Mouse (Mus musculus) heart, adult 8-10 months (tissue): ENCODE measurements around the gene Prkag1. TPM values are rescaled to one million over a fixed set of nuclear protein-coding genes. Genes with fewer than 3 reads are reported as not detected.
A peak's percentile ranks its signal among the peaks of the same experiment; 100 is the strongest.

ENCODE experiments used
- DNase-seq: peaks from one replicate; pipeline ENCODE4 v3.0.0; 2022; ENCODE audit warnings: low spot score
- total RNA-seq, 4 experiments: library from RNA; stranded (reverse); gene quantifications; 2 replicates each; pipeline ENCODE4 v1.2.4; 2022

The Prkag1 gene
- total RNA-seq, result 100 to 1,000 TPM in 2 of 4 experiments, 10 to 100 TPM in 2; 96.7 to 129 (median 109) TPM

- peak; percentile 96 for DNase-seq
These were observed at the start of gene Prkag1 for GRCm38 (mm10) chr15:98830736-98831683. Gene Prkag1, minus strand, starts transcription at chr15:98831521.

DNA sequence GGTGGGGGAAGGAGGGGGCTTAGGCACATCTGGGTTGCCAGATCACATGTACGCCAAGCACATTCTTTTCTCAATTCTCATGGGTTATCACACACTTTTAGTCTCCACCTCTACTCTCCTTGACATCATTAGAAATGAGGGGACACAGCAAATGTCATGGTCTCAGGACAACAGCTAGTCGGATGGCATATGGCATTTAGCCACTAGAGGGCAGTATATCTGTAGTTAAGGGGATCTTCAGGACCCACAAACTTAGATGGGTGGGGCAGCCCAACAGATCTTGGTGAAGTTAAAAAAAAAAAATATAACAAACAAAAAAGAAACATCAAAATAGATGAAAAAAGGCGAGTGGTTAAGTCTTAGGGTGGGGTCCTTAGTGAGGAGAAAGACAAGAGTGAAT lies 46.0 kb upstream of the Prkag1 start:
- peak; percentile 88 for DNase-seq

DNA sequence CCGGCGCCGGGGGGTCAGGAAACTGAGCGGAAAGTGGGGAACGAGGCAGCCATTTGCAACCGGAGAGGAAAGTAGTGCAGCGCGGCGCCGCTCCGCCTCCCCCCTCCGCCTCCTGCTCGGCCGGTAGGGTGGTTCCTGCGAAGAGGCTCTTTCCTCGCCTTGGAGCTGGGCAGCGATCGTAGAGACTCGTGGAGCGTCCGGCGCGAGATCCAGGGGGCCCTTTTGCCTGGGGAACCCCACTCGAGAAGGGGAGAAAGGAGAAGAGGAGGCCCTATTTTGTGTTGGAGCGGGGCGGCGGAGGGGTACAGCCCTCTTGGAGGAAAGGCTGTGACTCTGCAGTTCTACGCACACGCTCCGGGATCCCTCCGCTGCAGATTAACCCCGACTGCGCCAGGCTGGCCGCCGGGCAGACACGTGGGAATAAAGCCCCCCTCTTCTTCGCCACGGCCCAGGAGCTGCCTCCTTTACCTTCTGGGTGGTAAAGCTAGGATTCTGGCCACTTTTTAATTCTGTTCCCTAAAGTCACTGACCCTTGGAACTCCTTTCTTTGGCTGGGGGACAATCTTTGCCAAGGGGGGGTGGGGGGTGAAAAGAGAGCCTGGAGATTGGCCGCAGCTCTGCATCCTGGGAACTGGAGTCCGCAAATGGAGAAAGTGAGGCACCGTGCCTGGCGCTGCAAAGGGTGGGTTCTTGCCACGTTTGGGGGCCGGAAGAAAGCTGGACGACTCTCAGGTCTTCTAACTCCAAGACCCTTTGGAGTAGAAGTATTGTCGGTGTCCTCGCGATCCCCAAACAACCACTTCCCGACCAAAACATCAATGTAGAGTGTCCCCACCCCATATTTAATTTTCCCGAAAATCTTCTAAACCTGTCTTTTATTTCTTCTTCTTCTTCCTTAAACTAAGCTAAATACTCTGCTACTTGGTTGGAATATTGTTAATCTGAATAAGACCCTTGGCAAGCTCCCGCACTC lies 40.9 kb upstream of the Prkag1 start:
- DNase-seq, result peak; percentile 92

DNA sequence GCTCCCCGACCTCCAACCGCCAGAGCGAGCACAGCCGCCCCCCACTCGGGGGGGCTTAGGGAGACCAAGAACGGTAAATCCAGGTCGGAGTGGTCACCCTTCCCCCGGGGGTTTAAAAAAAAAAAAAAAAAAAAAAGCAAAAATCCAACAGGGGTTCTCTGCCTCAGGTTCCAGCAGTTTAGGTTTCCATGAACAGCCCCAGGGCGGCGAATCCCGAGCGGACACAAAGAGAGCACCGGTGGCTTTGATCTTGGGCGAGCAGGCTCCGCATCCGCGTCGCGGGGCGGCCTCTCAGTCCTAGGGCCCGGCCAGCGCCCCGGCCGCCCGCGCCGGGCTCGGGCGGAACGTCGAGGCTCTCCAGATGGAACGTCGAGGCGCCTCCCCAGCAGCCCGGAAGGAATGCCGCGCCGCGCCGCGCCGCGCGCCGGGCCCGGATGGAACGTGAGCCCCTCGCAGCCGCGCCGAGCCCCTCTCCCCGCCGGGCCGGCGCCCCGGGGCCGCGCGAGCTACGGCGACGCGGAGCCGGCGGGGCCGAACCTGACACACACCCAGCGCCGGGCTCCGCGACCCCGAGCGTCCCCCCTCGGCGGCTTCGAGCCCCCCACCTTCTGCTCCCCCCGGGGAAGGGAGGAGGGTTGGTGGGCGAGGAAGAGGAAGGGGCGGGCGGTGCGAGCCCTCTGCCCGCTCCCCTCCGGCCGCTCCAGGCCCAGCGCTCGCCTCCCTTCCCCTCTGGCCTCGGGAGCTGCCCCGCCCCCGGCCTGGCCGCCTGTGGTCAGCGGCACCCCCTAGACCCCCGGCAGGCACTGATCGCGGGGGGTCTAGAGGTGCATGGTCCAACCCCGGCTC lies 40.0 kb upstream of the Prkag1 start, which contains the start of gene Kmt2d:
Gene Kmt2d, minus strand, starts transcription at position 135 of the 846 bp plus-strand sequence.
- DNase-seq, result no peak

DNA sequence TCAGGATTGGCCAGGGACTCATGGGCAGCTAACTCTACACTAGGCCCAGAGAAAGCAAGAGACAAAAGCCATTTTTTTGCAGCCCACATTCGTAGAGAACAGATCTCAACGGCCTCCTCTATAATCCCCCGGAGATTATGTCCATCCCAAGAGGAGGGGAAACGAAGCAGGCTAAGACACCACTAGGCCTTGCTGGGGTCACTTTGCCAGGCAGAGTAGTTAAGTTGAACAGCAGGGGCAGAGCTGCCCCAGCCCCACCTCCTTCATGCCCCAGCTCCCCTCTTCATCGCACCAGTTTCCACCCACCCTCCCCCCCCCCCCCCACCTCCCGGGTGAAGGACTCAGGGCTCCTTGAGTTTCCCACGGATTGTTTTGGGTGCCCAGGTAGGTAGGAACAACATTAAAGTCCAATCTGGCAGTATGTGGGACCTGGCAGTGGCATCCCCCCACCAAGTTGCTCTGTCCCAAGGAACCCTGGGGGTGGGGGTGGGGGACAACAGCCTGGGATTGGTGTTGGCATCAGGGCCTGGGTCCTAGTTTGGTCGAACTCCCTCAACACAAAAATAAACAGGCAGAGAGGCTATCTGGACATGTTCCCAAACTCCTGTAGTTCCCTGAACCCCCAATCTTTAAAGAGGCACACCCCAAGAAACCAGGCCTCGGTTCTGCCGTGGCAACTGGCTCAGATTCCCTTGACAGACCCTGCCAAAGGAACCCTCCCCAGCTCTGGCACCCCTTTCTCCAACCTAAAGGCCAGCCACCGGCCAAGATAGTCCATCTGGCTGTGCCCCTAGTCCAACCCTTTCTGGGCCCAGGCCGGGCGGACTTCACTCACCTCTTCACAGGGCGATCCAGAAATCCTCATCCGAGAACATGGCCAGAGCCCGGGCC lies 39.1 kb upstream of the Prkag1 start:
- DNase-seq, result no peak

GRCm38 (mm10) chr15:98869342-98870178 lies 38.2 kb upstream of the Prkag1 start:
- DNase-seq, result no peak

DNA sequence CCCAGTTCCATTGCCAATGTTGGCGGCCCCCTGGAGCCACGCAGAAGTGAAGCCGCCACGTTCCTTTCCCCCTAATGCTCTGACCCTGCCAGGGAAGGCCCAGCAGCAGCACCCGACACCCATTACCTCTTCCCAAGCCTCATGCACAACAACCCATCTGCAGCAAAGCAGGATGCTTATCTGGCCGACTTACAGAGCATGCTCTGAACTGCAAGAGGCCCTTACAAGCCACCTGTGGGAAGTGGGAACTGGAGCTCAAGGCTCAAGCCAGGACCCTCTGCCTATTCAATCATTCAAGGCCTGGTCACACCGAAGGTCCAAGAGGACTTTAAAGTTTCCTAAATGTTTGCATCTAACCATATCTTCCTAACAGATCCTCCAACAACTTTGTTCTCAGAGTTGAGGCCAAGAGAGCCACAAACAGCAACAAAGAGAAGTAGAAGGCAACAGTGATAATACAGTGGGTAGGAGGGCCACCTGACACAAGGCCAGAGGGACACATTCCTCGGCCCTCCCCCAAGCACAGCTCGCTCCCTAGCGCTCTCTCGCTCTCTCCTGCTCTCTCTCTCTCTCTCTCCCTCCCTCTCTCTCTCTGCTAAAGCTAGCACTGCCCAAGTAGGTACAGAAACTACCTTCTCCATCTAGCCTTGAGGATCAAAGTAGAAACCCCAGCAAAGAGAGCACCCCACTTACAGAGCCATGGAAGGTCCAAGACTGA lies 37.2 kb upstream of the Prkag1 start:
- DNase-seq, result no peak

DNA sequence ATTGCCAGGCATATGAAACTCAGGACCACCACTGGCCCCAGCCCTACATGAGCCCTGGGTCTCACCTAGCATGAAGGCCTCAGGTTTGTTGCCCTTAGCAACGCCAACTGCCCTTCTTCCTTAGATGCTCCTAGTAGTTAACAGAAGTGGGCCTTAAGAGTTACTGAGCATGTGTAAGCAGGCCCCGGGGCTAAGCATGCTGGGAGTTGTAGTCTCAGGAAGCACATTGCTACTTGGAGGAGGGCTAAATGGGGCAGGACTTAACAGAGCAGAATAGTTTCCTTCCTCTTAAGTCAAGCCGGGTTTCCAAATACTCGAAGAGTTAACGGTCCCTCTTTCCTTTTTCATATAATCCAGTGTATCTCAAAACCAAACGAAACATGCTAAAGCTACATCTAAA lies 36.0 kb upstream of the Prkag1 start:
- peak; percentile 82 for DNase-seq

DNA sequence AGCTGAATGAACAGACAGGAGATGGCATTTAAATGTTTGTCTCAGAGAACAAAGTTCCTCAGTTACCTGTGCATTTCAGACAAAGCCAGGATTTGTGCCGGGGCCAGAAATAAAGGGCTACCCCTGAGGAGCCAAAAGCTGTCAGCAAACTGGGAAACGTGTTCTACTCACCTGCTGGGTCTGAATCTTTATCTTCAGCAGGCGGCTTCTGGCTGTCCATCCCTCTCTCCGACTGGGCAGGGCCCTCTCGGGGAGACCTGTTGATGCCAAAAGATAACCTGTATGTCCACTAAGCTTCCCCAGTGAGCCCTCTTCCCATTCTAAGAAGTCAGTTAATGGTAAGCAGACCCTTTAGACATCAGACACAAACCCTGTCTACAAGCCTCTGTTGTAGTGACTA lies 35.2 kb upstream of the Prkag1 start:
- no peak for DNase-seq

DNA sequence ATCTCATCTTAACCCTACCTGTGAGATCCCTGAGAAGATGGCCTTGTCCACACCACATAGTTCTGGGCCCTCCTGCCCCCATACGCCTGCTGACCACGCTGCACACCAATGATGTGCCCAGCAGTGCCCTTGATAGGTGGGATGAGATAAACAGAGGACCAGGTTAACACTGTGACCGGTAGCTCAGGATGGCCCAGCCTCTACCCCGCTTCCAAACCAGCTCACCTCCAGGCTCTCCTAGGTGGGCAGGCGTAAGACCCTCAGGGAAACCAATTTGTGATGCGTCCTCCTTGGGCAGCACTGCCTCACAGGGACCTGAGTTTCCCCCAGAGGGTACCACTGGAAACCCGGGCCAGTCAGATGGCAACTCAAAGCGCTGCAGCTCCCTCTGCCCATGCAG lies 34.5 kb upstream of the Prkag1 start:
- DNase-seq, result no peak

DNA sequence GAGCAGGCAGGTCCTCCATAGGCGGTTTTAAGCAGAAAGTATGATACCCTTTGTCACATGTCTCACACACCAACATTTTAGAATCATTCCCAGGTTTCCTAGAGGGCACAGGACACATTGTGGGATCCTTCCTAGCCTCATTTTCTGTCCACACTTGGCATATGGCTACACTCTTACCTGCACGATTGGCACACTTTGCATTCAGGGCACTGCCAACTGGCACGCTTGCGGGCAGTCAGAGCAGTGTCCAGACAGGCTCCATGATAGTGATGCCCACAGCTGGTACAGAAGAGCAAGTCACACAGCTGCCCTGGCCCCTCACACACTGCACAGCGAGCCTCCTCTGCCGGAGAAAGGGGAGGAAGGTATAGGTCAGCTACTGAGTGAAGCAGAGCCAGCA lies 33.6 kb upstream of the Prkag1 start:
- DNase-seq, result no peak

- no peak for DNase-seq
These were observed 32.2 kb upstream of the Prkag1 start for GRCm38 (mm10) chr15:98863451-98863958.

DNA sequence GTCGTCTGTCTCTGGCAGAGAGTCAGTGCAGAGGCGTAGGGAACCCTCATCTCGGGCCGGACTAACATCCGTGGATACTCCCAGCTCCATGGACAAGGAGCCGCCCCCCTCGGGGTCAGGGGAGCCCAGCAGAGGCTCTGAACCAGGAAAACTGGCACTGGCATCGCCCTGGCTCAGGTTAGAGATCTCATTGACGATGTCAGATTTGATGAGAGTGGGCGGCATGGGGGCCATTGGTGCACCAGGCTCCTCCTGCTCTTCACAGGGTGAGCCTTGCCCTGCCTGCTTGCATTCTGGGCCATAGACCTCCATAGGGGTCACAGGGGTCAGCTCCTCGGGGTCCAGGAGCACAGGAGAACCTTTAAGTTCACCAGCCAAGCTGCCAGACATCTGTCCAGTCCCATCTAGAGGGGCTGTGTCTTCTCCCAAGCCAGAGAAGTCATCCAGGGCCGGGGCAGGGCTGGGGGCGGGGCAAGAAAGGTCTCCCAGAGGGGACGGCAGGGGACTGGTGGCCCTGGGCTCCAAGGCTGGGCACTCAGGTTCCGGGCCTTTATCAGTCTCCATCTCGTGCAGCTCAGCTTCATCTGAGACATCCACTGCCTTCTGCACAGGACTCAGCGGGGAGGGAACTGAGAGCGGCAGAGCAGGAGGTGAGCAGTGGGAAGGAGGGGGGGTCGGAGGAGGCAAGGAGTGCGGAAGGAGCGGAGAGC lies 30.5 kb upstream of the Prkag1 start:
- no peak for DNase-seq

DNA sequence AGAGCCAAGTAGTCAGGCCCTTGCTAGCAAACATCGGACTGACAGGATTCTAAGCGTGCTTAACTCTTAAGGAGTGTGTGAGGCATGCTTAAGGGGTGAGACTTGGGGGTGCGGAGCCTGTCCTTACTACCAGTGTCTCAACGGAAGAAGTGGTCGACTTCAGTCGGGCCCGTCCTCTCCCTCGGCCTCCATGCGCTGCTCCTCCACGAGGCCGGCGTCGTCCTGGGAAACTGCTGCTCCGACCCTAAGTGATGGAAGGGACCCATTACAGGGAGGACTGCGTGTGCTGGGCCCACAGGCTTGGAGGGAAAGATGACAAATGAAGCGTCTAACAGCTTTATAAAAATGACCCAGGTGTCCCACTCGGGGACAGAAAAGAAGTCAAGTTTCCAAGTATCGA lies 29.6 kb upstream of the Prkag1 start:
- DNase-seq, result no peak

DNA sequence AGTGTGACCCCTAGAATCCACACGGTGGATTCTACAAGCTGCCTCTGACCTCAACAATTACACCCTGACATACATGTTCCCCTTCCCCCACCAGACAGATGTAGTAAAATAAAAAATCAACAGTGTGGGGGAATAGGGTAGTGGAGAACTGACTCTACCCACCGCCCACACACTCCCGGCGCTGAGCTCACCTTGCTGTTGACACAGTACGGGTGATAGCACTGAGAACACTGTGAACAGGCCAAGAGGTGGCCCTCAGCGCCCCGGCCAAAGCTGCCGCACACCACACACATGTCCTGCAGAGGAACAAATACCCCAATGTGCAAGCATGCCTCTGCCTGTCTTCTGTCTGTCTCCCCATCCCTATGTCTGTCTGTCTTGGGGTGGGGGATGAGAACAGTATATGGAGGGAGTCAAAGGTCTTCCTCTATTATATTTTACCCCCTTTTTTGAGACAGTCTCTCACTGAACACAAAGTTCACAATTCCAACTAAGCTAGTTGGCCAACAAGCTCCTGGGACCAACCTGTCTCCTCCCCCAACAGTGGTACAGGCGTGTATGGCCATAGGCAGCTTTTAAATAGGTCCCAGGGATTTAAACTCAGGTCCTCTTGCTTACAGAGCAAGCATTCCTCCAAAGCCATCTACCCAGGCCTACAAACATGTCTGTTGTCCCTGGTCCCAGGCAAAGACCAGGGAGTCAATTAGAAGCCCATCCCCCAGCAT lies 28.2 kb upstream of the Prkag1 start:
- no peak for DNase-seq

DNA sequence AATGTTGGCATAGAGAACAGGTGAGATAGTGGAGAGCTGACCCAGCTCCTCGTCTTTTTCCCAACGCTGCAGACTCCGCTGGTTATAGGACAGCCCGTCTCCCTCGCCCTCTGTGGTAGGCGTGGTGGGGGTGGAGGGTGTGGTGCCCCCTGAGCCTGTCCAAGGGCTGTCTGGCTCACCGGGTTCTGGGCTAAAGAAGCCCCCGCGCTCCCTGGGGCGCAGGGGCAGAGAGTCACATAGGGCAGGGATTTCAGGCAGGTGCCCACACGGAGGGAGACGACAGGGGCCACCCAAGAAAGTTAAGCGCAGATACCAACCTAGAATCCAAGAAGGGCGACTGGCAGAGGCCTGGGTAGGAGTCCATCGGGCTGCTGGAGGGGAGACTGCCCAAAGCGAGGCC lies 22.9 kb upstream of the Prkag1 start:
- DNase-seq, result no peak
